Mouse (Mus musculus): ENCODE measurements around the gene Vax2. TPM values are rescaled to one million over a fixed set of nuclear protein-coding genes. Genes with fewer than 3 reads are reported as not detected.

Vax2 gene
- polyA plus RNA-seq, 1 experiment = not detected

DNA sequence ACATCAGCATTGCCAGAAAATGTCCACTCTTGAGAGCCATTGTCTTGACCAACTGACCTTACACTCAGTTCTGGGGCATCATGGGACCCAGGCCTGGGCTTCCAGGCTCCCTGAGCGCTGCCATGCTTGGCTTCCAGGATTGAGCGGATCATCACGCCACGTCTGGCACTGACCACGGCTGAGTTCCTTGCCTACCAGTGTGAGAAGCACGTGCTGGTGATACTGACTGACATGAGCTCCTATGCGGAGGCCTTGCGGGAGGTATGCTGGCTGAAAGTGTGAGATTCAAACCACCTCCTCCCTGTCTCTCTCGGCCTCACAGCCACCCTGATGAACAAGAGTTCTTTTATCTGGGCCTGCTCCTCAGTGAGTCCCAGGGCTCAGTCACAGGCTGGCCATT lies 45.0 kb downstream of the Vax2 start:
- H3K27ac ChIP-seq (ENCODE audit: control insufficient read depth, insufficient read depth, low read depth, low read length, poor library complexity) = no peak overlapping the region
- no peak for TF ChIP-seq POLR2A (IDR thresholded peaks at IDR 0.05; ENCODE audit: borderline replicate concordance, control insufficient read depth, low read depth, low read length)
- no peak for TF ChIP-seq CTCF (IDR thresholded peaks at IDR 0.05; ENCODE audit: control insufficient read depth, insufficient read depth, low read length)
- H3K4me1 ChIP-seq (ENCODE audit: control insufficient read depth, insufficient read depth, low read length) = no peaks in the 10 kb centered on the region
- no peak overlapping the region for H3K4me3 ChIP-seq (replicated peaks; ENCODE audit: control insufficient read depth, low read depth, low read length)
- WGBS = 80% methylated on average over 9 of the region's 9 CpGs

DNA sequence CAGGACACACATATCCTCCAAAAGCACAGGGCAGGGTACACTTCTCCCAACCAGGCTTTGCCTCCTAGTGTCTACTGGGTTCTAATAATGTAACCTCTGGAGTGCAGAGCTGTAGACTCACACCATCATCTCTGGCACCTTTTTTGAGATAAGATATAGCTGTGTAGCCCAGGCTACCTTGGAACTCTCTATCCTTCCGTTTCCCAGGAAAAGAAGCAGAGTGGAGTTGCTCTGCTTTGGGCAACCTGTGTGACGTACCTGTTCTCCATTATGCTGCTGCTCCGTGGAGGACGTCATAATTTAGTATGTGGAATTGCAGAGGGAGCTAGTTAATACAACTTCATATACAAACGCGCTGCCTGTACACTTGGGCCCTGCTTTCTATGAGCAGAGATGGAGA lies 51.3 kb downstream of the Vax2 start, which contains the start of gene Ankrd53:
Ankrd53 (plus strand) TSS at position 301 of the 400 bp plus-strand sequence.
- no peak within 1 kb of the TSS for H3K4me3 ChIP-seq (replicated peaks; ENCODE audit: control insufficient read depth, low read depth, low read length)
- no peak within 1 kb of the TSS for H3K27ac ChIP-seq (ENCODE audit: control insufficient read depth, insufficient read depth, low read depth, low read length, poor library complexity)
- 27% methylated on average over 6 of the region's 6 CpGs for WGBS
- no peaks in the 10 kb centered on the region for H3K4me1 ChIP-seq (ENCODE audit: control insufficient read depth, insufficient read depth, low read length)
- no peak for TF ChIP-seq POLR2A (IDR thresholded peaks at IDR 0.05; ENCODE audit: borderline replicate concordance, control insufficient read depth, low read depth, low read length)
- TF ChIP-seq CTCF (IDR thresholded peaks at IDR 0.05; ENCODE audit: control insufficient read depth, insufficient read depth, low read length) = no peak

DNA sequence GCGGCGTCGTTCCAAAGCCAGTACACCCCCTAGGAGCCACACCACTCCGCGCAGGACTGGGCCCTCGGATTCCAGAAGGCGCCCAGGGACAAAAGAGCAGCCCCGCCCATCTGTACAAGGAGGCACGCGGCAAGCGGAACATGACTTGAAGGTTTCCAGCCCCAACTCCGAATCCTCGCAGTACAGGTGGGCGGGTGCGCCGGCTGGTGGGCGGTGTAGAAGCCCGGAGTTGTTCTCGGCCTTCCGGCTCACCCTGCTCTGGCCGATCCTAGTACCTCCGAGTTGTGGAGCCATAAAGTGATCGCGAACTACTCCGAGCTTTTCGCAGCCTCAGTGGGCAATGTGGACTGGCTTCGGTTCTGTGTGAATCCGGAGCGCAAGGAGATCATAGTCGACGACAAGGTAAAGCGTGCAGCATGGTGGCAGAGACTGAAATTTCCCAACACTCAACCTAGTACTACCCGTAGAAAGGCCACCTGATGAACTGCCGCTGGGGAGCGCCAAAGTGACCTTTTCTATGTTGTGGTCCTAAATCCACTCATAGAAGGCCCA lies 51.9 kb downstream of the Vax2 start:
- H3K4me3 ChIP-seq (replicated peaks; ENCODE audit: control insufficient read depth, low read depth, low read length) = no peak overlapping the region
- H3K27ac ChIP-seq (ENCODE audit: control insufficient read depth, insufficient read depth, low read depth, low read length, poor library complexity) = no peak overlapping the region
- 5% methylated on average over 35 of the region's 35 CpGs for WGBS
- TF ChIP-seq POLR2A (IDR thresholded peaks at IDR 0.05; ENCODE audit: borderline replicate concordance, control insufficient read depth, low read depth, low read length) = no peak
- H3K4me1 ChIP-seq (ENCODE audit: control insufficient read depth, insufficient read depth, low read length) = no peaks in the 10 kb centered on the region

DNA sequence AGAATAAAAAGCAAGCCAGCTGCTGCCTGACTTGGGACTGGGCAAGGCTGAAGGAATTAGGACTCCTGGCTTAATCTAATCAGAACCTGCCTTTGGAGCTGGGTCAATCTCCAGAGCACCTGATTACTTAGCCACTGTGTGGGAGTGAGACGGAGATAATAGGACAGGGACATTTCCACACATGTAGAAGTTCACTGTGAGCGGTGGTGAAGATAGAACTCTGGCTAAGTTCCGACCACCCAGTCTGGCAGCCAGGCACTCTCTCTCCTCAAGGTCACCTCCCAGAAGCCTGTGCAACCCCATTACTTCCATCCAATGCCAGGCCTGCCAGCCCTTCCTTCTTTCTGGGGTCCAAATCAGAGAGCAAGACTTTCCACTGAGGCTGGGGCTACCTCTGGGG lies 55.9 kb downstream of the Vax2 start:
- H3K4me3 ChIP-seq (replicated peaks; ENCODE audit: control insufficient read depth, low read depth, low read length) = no peak overlapping the region
- H3K27ac ChIP-seq (ENCODE audit: control insufficient read depth, insufficient read depth, low read depth, low read length, poor library complexity) = no peak overlapping the region
- TF ChIP-seq POLR2A (IDR thresholded peaks at IDR 0.05; ENCODE audit: borderline replicate concordance, control insufficient read depth, low read depth, low read length) = no peak
- no peak for TF ChIP-seq CTCF (IDR thresholded peaks at IDR 0.05; ENCODE audit: control insufficient read depth, insufficient read depth, low read length)
- no peaks in the 10 kb centered on the region for H3K4me1 ChIP-seq (ENCODE audit: control insufficient read depth, insufficient read depth, low read length)
- 84% methylated on average over 3 of the region's 3 CpGs for WGBS

DNA sequence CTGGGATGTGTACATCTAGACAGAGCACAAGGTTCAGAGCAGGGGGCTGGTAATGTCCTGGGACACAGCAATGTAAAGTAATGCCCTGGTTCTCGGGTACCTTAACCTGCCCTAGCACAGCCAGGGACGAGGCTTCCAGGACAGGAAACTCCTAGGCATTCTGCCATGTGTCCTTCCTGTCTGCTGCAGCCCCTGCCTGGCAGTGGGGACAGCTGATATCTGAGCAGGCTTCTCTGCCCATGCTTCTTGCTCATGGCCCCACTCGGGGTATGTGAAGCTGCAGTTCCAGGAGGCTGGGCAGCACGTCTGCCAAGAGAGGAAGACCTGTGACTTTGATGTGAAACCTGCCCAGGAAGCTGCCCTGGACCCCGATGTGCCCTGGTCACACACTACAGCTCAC lies 57.4 kb downstream of the Vax2 start:
- WGBS = 40% methylated on average over 5 of the region's 5 CpGs
- no peak overlapping the region for H3K27ac ChIP-seq (ENCODE audit: control insufficient read depth, insufficient read depth, low read depth, low read length, poor library complexity)
- H3K4me1 ChIP-seq (ENCODE audit: control insufficient read depth, insufficient read depth, low read length) = no peaks in the 10 kb centered on the region
- no peak overlapping the region for H3K4me3 ChIP-seq (replicated peaks; ENCODE audit: control insufficient read depth, low read depth, low read length)
- TF ChIP-seq CTCF (IDR thresholded peaks at IDR 0.05; ENCODE audit: control insufficient read depth, insufficient read depth, low read length) (no peak), POLR2A (IDR thresholded peaks at IDR 0.05; ENCODE audit: borderline replicate concordance, control insufficient read depth, low read depth, low read length) (no peak)

DNA sequence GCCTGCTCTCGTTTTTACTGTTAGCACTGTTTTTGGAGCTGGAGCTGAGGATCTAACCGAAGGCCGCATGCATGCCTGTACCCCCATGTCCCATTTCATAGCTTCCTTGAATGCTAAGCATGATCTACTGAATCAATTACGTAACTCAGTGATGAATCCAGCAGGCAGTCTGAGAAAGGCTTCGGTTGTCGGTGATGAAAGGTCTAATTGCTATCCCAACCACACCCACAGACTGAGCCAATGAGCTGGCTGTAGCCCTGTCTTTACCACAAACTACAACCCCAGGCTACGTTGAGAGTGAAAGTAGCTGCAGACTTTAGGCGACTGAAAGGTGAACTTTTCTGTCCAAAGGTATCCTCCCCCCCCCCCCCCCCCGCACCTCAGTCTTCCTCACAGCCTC lies 63.1 kb downstream of the Vax2 start:
- WGBS = 46% methylated on average over 9 of the region's 9 CpGs
- H3K4me1 ChIP-seq (ENCODE audit: control insufficient read depth, insufficient read depth, low read length) = no peaks in the 10 kb centered on the region; the same call in 1 of the 2 replicates
- H3K27ac ChIP-seq (ENCODE audit: control insufficient read depth, insufficient read depth, low read depth, low read length, poor library complexity) = no peak overlapping the region
- H3K4me3 ChIP-seq (replicated peaks; ENCODE audit: control insufficient read depth, low read depth, low read length) = no peak overlapping the region
- no peak for TF ChIP-seq CTCF (IDR thresholded peaks at IDR 0.05; ENCODE audit: control insufficient read depth, insufficient read depth, low read length)
- no peak for TF ChIP-seq POLR2A (IDR thresholded peaks at IDR 0.05; ENCODE audit: borderline replicate concordance, control insufficient read depth, low read depth, low read length)

DNA sequence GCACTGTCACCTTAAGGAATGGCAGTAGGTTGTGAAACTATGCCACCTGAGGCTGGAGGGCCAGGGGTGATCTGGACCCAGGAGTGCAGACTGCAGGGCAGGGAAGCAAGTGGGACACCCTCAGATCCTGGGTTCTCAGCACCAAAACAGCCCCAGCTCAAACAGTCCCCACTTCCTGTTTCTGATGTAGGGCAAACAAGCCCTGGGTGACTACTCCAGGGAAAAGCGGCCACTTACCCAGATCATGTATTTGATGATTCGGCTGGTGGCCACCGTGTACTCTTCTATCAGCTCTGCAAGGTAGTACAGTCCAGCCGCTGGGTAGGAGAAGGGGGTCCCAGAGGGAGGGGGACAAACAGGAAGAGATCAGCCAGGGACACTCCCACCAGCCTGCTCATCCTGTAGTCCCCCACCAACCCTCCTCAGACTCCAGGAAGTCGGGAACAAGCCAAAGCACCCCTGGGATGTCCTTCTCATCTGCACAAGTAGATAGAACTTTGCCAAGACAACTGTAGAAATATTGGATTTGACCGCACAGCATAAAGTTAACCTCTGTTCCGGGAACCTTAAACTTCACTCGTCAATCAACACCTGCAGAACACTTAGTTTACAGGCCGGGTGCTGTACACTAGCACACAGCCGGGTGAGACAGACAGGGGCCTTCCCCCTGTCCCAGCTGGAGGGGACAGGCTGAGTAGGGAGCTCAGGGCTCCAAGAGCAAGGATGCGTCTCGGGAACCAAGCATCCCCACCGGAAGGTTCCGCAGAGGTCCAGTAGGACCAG lies 63.9 kb downstream of the Vax2 start:
- under 1% methylated on average over 14 of the region's 14 CpGs for WGBS
- Histone ChIP-seq H3K27ac (ENCODE audit: control insufficient read depth, insufficient read depth, low read depth, low read length, poor library complexity) (peak overlapping the region; percentile 79), H3K4me3 (replicated peaks; ENCODE audit: control insufficient read depth, low read depth, low read length) (peak overlapping the region; percentile 86), H3K4me1 (ENCODE audit: control insufficient read depth, insufficient read depth, low read length) (no peaks in the 10 kb centered on the region; the same call in 1 of the 2 replicates)
- TF ChIP-seq CTCF (IDR thresholded peaks at IDR 0.05; ENCODE audit: control insufficient read depth, insufficient read depth, low read length) (no peak), POLR2A (IDR thresholded peaks at IDR 0.05; ENCODE audit: borderline replicate concordance, control insufficient read depth, low read depth, low read length) (no peak)

DNA sequence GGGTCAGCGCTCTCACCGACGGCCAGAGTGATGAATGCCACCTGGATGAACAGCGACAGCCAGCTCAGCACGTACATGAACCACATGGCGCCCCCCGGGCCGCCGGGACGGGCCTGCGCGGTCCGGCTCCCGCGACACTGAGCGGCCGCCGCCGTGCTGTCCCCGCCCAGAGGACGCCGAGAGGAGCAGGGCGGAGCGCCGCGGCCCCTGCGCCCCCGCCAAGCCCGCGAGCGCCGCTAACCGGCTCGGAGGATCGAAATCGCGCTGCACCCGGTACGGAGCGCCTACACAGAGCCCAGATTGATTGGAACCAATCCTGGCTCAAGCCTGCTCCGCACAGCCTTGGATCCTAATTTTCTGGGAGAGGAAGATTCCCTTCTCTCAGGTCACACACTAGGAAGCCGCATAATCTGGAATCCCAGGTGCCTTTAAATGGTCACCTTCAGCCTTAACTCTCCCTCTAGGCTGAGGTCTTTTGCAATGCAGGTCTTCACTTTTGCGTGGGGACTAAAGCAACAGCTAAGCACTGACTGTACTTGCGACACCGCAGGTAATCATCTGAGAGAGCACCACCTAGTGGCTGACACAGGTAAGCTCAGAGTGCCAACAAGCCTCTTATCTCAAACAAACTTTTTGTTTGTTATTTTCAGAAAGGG lies 64.7 kb downstream of the Vax2 start, which contains the start of gene Tex261:
Tex261 (minus strand) TSS at position 176 of the 656 bp plus-strand sequence.
- Histone ChIP-seq H3K4me1 (ENCODE audit: control insufficient read depth, insufficient read depth, low read length) (no peaks in the 10 kb centered on the region; the same call in 1 of the 2 replicates), H3K27ac (ENCODE audit: control insufficient read depth, insufficient read depth, low read depth, low read length, poor library complexity) (peak within 1 kb of the TSS; percentile 79), H3K4me3 (replicated peaks; ENCODE audit: control insufficient read depth, low read depth, low read length) (peak within 1 kb of the TSS; percentile 86)
- TF ChIP-seq POLR2A (IDR thresholded peaks at IDR 0.05; ENCODE audit: borderline replicate concordance, control insufficient read depth, low read depth, low read length) (peak; percentile 65; the same call in 1 of the 2 replicates), CTCF (IDR thresholded peaks at IDR 0.05; ENCODE audit: control insufficient read depth, insufficient read depth, low read length) (peak; percentile 88)
- under 1% methylated on average over 30 of the region's 45 CpGs for WGBS
